ENCODE assay signal across 15 mouse cellular contexts in the genomic region with DNA sequence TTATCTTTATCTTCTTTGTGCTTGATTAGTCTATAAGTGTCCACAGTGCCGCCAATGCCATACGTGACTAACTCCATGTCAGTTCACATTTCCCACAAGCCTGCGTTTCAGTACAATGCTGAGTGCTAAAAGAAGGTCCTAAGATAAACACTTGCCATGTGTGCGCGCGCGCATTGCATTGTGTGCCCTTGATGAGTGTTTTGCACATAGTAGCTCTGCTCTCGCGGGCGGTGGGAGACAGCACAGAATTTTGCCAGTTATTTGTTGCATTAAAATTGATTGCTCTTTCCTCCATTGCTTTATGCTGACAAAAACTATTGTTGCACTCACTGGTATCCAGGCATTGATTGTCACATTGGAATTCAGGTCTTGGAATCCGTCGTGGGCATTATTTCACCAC.
DNase-seq lines count a peak whose midpoint lies in the region; ATAC-seq and TF ChIP-seq lines count a peak whose summit lies in the region.
"Had no signal": no experiment of that assay in that cellular context is flagged by ENCODE, and none has a peak within 500 bp of the region (broad histone marks: within the 10 kb centered on the region; RNA-seq: fewer than 3 reads in every experiment).

No protein-coding gene starts in this region.

- no peak overlapping the region for H3K9ac ChIP-seq in forebrain, embryonic 16.5 days (replicated peaks; ENCODE audit: low read depth, low read length)
- H3K9ac ChIP-seq in midbrain, embryonic 12.5 days (replicated peaks), result no peak overlapping the region
- H3K9ac ChIP-seq: intestine, embryonic 15.5 days; limb, embryonic 12.5 days had no signal

- DNase-seq in Muller cell, postnatal 12 days (ENCODE audit: inconsistent ontology term), result peak; percentile 89
- DNase-seq in Patski (ENCODE audit: low read depth, low spot score), result no peak
- DNase-seq in left cerebral cortex, adult 11 months (ENCODE audit: low spot score), result no peak
- DNase-seq in right cerebral cortex, adult 18-20 months, result no peak
- DNase-seq: cerebellum, adult 9-10 months; gastrocnemius, postnatal 25 days; lung, postnatal 14 days; right cerebral cortex, postnatal 25 days had no signal

- POLR2A ChIA-PET in Patski (lab: Charles Lee), result no interaction called here

- no peak overlapping the region for H3K4me3 ChIP-seq in forebrain, embryonic 16.5 days (replicated peaks; ENCODE audit: low read length)
- H3K4me3 ChIP-seq in midbrain, embryonic 12.5 days, result no peak overlapping the region
- H3K4me3 ChIP-seq: intestine, embryonic 15.5 days; limb, embryonic 12.5 days; myocyte had no signal

- peak overlapping the region; percentile 27 for H3K4me2 ChIP-seq in forebrain, embryonic 16.5 days (ENCODE audit: low read length)
- H3K4me2 ChIP-seq in midbrain, embryonic 12.5 days (replicated peaks), result peak overlapping the region; percentile 23
- H3K4me2 ChIP-seq: intestine, embryonic 15.5 days; limb, embryonic 12.5 days had no signal

- H3K27ac ChIP-seq in forebrain, embryonic 16.5 days (ENCODE audit: low read length), result no peak overlapping the region
- peak overlapping the region; percentile 40; the same call in 1 of the 2 replicates for H3K27ac ChIP-seq in midbrain, embryonic 12.5 days (replicated peaks)
- H3K27ac ChIP-seq: intestine, embryonic 15.5 days; limb, embryonic 12.5 days; stomach, postnatal 0 days had no signal

- CTCF ChIA-PET in Patski (lab: Charles Lee), result interaction anchor here (1.4 to 1.5 kb wide), 2 partner anchors 12 to 19 kb away, joined by 3 read pairs; no protein-coding TSS in a partner anchor

- WGBS in forebrain, embryonic 16.5 days, result 23% methylated on average over 12 of the region's 12 CpGs
- WGBS in midbrain, embryonic 12.5 days, result 43% methylated on average over 12 of the region's 12 CpGs

- in situ Hi-C loops in Patski (cut with MboI; ENCODE audit: low pct_unique_long_range_greater_than_20kb), result no loop called here

- H3K27me3 ChIP-seq in Patski, result no peaks in the 10 kb centered on the region
- no peaks in the 10 kb centered on the region for H3K27me3 ChIP-seq in forebrain, embryonic 16.5 days (replicated peaks; ENCODE audit: control insufficient read depth, insufficient read depth, low read length)
- H3K27me3 ChIP-seq in midbrain, embryonic 12.5 days, result no peaks in the 10 kb centered on the region
- H3K27me3 ChIP-seq: intestine, embryonic 15.5 days; limb, embryonic 12.5 days had no signal

- H3K36me3 ChIP-seq in forebrain, embryonic 16.5 days (ENCODE audit: control insufficient read depth, insufficient read depth), result no peaks in the 10 kb centered on the region
- H3K36me3 ChIP-seq in midbrain, embryonic 12.5 days, result no peaks in the 10 kb centered on the region
- H3K36me3 ChIP-seq: intestine, embryonic 15.5 days; limb, embryonic 12.5 days had no signal

- peaks cover 12% of the 10 kb centered on the region for H3K4me1 ChIP-seq in forebrain, embryonic 16.5 days (replicated peaks; ENCODE audit: control insufficient read depth, insufficient read depth, low read length)
- H3K4me1 ChIP-seq in midbrain, embryonic 12.5 days, result peaks cover 22% of the 10 kb centered on the region
- H3K4me1 ChIP-seq: intestine, embryonic 15.5 days; limb, embryonic 12.5 days had no signal

- ATAC-seq in Patski, result peak; percentile 40
- ATAC-seq in forebrain, embryonic 16.5 days, result peak; percentile 75
- peak; percentile 54 for ATAC-seq in midbrain, embryonic 12.5 days (ENCODE audit: low FRiP score, low read depth)
- no peak for ATAC-seq in megakaryocyte-erythroid progenitor cell, adult 5-6 weeks (replicated peaks; ENCODE audit: low FRiP score, low TSS enrichment, poor library complexity, severe bottlenecking)
- ATAC-seq: intestine, embryonic 15.5 days had no signal

- TF ChIP-seq CTCF in Patski (IDR thresholded peaks at IDR 0.05), result no peak

- H3K9me3 ChIP-seq in forebrain, embryonic 16.5 days (ENCODE audit: control insufficient read depth, low read length), result no peaks in the 10 kb centered on the region
- H3K9me3 ChIP-seq in midbrain, embryonic 12.5 days, result no peaks in the 10 kb centered on the region
- H3K9me3 ChIP-seq: intestine, embryonic 15.5 days; limb, embryonic 12.5 days had no signal
